Mouse (Mus musculus) heart, embryonic 16.5 days (tissue): Measurements from ENCODE around the gene Gm12184. TPM values are rescaled to one million over a fixed set of nuclear protein-coding genes. Genes with fewer than 3 reads are reported as not detected.
A peak's percentile ranks its signal among the peaks of the same experiment; 100 is the strongest.

ENCODE experiments used
- ATAC-seq: fragments of 200-750 bp; cut with Nextera tagmentation; replicated peaks from 2 replicates; pipeline ENCODE4 v1.8.0; 2017; ENCODE audit warnings: moderate number of reproducible peaks; ENCODE audit not compliant: insufficient read depth, low FRiP score; ENCODE audit errors: extremely low read depth
- H3K27ac ChIP-seq: fragments of 300-500 bp; sonication (generic); 2 replicates; pipeline ENCODE4 v1.5.1; 2014; ENCODE audit warnings: mild to moderate bottlenecking, low read length, control low read depth, moderate library complexity
- H3K27me3 ChIP-seq: fragments of 300-500 bp; sonication (generic); 2 replicates; pipeline ENCODE4 v1.6.1; 2014; ENCODE audit warnings: low read length, mixed read lengths; ENCODE audit not compliant: control insufficient read depth, insufficient read depth
- H3K36me3 ChIP-seq: fragments of 300-500 bp; sonication (generic); 2 replicates; pipeline ENCODE4 v1.6.1; 2014; ENCODE audit not compliant: control insufficient read depth, insufficient read depth
- H3K4me1 ChIP-seq: fragments of 300-500 bp; sonication (generic); 2 replicates; pipeline ENCODE4 v1.6.1; 2014; ENCODE audit warnings: low read length, mixed read lengths; ENCODE audit not compliant: control insufficient read depth, insufficient read depth
- H3K4me2 ChIP-seq: fragments of 300-500 bp; sonication (generic); 2 replicates; pipeline ENCODE4 v1.6.1; 2014; ENCODE audit warnings: low read depth, mild to moderate bottlenecking, control low read depth, low read length
- H3K4me3 ChIP-seq: fragments of 300-500 bp; sonication (generic); 2 replicates; pipeline ENCODE4 v1.5.1; 2014; ENCODE audit warnings: mild to moderate bottlenecking, control low read depth, low read length
- H3K9ac ChIP-seq: fragments of 300-500 bp; sonication (generic); 2 replicates; pipeline ENCODE4 v1.6.1; 2014; ENCODE audit warnings: low read length, control low read depth
- H3K9me3 ChIP-seq: fragments of 300-500 bp; sonication (generic); replicated peaks from 2 replicates; pipeline ENCODE4 v1.6.1; 2016; ENCODE audit warnings: low read length; ENCODE audit not compliant: control insufficient read depth
- WGBS: fragments of 180-500 bp; shearing (Covaris S2); extraction: QIAGEN DNeasy Blood & Tissue Kit; methylation state at CpG from one replicate; pipeline ENCODE4 v1.1.7; 2014; 5-methylcytosine and 5-hydroxymethylcytosine counted together
- polyA plus RNA-seq: library from polyadenylated mRNA; unstranded; fragments of >200 nt; fragmentation: Nextera tagmentation; extraction: Ambion mirVana; gene quantifications from 2 replicates; pipeline ENCODE4 v1.2.1, GENCODE M21; 2015

The Gm12184 gene
- polyA plus RNA-seq, 1 experiment from 2014 or later = 0.66 TPM

GRCm38 (mm10) chr11:48869380-48870110 is 43.1 kb upstream of the Gm12184 start:
- Histone ChIP-seq H3K4me2 (peak overlapping the region; percentile 82), H3K4me1 (peaks cover 20% of the 10 kb centered on the region), H3K9me3 (no peaks in the 10 kb centered on the region), H3K4me3 (peak overlapping the region; percentile 60), H3K27ac (peak overlapping the region; percentile 4; the same call in 1 of the 2 replicates), H3K27me3 (no peaks in the 10 kb centered on the region), H3K9ac (peak overlapping the region; percentile 76), H3K36me3 (peaks cover 13% of the 10 kb centered on the region)
- no peak for ATAC-seq
- 39% methylated on average over 7 of the region's 7 CpGs for WGBS

DNA sequence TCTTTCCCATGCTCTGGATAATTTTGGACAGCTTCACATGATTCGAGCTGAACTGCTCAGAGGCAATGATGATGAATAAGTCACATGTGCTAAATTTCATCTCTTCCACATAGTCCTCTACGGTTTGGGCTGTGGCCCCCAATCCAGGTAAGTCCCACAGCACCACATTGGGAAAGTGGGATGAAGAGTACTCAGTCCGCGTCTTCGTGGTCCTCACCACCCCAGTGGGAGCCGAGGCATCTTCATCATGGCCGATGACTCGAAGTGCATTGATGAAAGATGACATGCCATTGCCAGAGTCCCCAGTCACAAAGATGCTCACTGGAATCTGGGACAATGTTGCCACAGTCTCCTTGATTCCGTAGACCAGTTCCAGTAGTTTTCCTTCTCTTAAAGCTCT is 40.0 kb upstream of the Gm12184 start:
- no peak overlapping the region for H3K4me2 ChIP-seq
- H3K27ac ChIP-seq = no peak overlapping the region
- 88% methylated on average over 9 of the region's 9 CpGs for WGBS
- H3K9ac ChIP-seq = no peak overlapping the region
- ATAC-seq = no peak
- no peak overlapping the region for H3K4me3 ChIP-seq
- no peaks in the 10 kb centered on the region for H3K27me3 ChIP-seq
- H3K9me3 ChIP-seq = no peaks in the 10 kb centered on the region
- peaks cover 13% of the 10 kb centered on the region for H3K36me3 ChIP-seq
- H3K4me1 ChIP-seq = peaks cover 14% of the 10 kb centered on the region

DNA sequence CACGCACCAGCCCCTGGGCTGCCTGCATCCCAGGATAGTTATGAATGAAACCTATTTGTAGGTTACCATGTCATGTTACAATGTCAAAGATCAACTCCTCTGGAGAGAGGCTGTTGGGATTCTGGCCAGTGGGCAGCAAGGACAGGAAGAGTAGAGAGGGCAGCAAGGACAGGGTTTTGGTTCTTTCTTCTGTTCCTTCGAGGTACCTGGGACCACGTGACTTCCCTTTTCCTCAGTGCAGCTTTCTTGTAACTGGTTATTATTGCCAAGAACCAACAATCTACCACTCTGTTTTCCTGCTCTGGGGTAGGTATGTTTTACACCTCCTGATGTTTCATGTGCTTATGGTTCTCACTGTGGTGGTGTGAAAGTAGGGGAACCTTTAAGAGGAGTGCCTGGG is 37.4 kb upstream of the Gm12184 start:
- ATAC-seq = no peak
- Histone ChIP-seq H3K4me1 (peaks cover 2% of the 10 kb centered on the region), H3K9ac (no peak overlapping the region), H3K36me3 (peaks cover 13% of the 10 kb centered on the region), H3K4me2 (no peak overlapping the region), H3K27ac (no peak overlapping the region), H3K9me3 (no peaks in the 10 kb centered on the region), H3K27me3 (no peaks in the 10 kb centered on the region), H3K4me3 (no peak overlapping the region)
- WGBS = 75% methylated on average over 3 of the region's 3 CpGs

DNA sequence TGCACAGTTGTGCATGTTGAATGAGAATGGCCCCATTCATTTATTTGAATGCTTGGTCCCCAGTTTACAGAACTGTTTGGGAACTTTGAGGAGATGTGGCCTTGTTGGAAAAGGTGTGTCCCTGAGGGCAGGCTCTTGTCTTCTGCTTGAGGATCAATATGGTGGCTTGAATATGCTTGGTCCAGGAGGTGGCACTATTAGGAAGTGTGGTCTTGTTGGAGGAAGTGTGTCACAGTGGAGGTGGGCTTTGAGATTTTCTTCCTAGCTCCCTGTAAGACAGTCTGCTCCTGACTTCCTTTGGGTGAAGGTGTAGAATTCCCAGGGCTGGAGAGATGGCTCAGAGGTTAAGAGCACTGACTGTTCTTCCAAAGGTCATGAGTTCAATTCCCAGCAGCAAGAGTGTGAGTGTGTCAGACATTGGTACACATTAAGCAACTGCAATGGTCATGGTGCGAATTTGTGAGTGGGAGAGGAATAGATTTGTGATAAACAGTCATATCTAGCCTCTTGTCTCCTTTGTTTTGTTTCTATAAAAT is 36.4 kb upstream of the Gm12184 start:
- Histone ChIP-seq H3K4me3 (no peak overlapping the region), H3K4me1 (0 out of 2 replicates have a peak, but pooled peaks cover 6% of the 10 kb centered on the region), H3K9me3 (no peaks in the 10 kb centered on the region), H3K27ac (no peak overlapping the region), H3K4me2 (no peak overlapping the region), H3K9ac (no peak overlapping the region), H3K36me3 (peaks cover 13% of the 10 kb centered on the region), H3K27me3 (no peaks in the 10 kb centered on the region)
- no peak for ATAC-seq
- WGBS = 62% methylated on average over 1 of the region's 1 CpGs

- Histone ChIP-seq H3K4me3 (0 out of 2 replicates have a peak overlapping the region, but pooled peaks have one; percentile 80), H3K9me3 (no peaks in the 10 kb centered on the region), H3K4me1 (peaks cover 19% of the 10 kb centered on the region)
Measured at GRCm38 (mm10) chr11:48859014-48859413, 32.6 kb upstream of the Gm12184 start.

DNA sequence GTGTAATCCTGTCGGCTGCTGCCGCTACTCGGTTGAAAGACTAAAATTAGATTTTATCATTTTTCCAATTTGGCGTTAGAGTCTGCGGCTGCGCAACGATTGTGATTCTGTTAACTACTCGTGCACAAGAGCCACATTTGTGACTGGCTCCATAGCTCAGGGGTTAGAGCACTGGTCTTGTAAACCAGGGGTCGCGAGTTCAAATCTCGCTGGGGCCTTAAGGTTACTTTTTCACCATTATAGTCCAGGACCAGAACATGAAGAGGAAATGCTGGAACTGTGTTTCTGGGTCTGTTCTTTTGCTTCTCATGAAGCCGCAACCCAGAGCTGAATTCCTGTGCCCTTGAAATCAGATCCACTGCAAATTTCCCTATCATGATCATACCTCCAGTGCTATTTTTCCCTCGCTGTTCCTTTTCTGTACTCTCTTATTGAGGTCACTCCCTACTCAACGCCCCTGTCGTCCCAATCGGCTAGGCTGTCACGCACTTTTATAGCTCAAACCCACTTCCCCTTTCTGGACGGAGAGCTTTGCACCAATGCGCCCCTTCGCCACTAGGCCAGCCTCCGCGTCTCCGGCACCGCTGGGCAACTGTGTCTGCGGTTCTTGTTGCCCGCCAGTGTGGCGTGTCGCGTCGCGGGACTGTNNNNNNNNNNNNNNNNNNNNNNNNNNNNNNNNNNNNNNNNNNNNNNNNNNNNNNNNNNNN is 27.2 kb upstream of the Gm12184 start:
- Histone ChIP-seq H3K36me3 (no peaks in the 10 kb centered on the region), H3K9ac (peak overlapping the region; percentile 76), H3K4me1 (peaks cover 26% of the 10 kb centered on the region), H3K27me3 (no peaks in the 10 kb centered on the region; the same call in 1 of the 2 replicates), H3K27ac (peak overlapping the region; percentile 52; the same call in 1 of the 2 replicates), H3K4me3 (peak overlapping the region; percentile 80), H3K4me2 (peak overlapping the region; percentile 91), H3K9me3 (no peaks in the 10 kb centered on the region)
- ATAC-seq = peak; percentile 55
- WGBS = 1% methylated on average over 31 of the region's 31 CpGs

More at GRCm38 (mm10) chr11:48859014-48859413, 32.6 kb upstream of the Gm12184 start:
- no peak for ATAC-seq
- H3K27me3 ChIP-seq = no peaks in the 10 kb centered on the region
- H3K4me2 ChIP-seq = peak overlapping the region; percentile 91
- no peak overlapping the region for H3K9ac ChIP-seq
- 0% methylated on average over 6 of the region's 6 CpGs for WGBS
- H3K27ac ChIP-seq = no peak overlapping the region
- H3K36me3 ChIP-seq = no peaks in the 10 kb centered on the region

GRCm38 (mm10) chr11:48852624-48853473 is 26.4 kb upstream of the Gm12184 start:
- peak overlapping the region; percentile 19; the same call in 1 of the 2 replicates for H3K27ac ChIP-seq

DNA sequence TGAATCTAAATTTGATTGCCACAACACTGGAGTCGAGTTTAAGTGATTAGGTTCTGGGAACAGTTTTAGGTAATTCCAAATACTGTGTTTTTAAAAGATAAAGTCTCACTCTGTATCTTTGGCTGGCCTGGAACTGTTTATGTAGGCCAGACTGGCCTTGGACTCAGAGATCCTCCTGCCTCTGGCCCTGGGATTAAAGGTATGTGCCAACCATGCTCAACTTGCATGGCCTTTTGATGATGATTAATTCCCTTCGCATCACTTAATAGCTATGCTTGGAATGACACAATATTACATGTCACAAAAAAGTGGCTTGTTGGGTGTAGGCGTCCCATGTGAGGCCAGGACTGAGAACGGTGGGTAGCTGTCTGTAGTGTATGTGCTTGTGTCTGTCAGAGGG is 25.7 kb upstream of the Gm12184 start:
- Histone ChIP-seq H3K27ac (no peak overlapping the region; the same call in 1 of the 2 replicates), H3K4me2 (peak overlapping the region; percentile 91; the same call in 1 of the 2 replicates), H3K9me3 (no peaks in the 10 kb centered on the region), H3K4me3 (no peak overlapping the region), H3K36me3 (no peaks in the 10 kb centered on the region), H3K9ac (no peak overlapping the region), H3K4me1 (peaks cover 18% of the 10 kb centered on the region), H3K27me3 (no peaks in the 10 kb centered on the region; the same call in 1 of the 2 replicates)
- WGBS = 70% methylated on average over 4 of the region's 4 CpGs
- ATAC-seq = no peak

More at GRCm38 (mm10) chr11:48852624-48853473, 26.4 kb upstream of the Gm12184 start:
- peak overlapping the region; percentile 57 for H3K9ac ChIP-seq
- peak; percentile 7; the same call in 1 of the 2 replicates for ATAC-seq
- H3K27me3 ChIP-seq = no peaks in the 10 kb centered on the region; the same call in 1 of the 2 replicates
- no peaks in the 10 kb centered on the region for H3K9me3 ChIP-seq
- WGBS = 5% methylated on average over 23 of the region's 23 CpGs
- H3K4me3 ChIP-seq = peak overlapping the region; percentile 80
- peaks cover 20% of the 10 kb centered on the region for H3K4me1 ChIP-seq
- H3K36me3 ChIP-seq = no peaks in the 10 kb centered on the region
- H3K4me2 ChIP-seq = peak overlapping the region; percentile 91
